Mouse (Mus musculus): ENCODE results near the gene Ezr. TPM values are rescaled to one million over a fixed set of nuclear protein-coding genes. Genes with fewer than 3 reads are reported as not detected.

Ezr gene
- total and polyA plus RNA-seq, 2 experiments from 2014 or later: 45.4 to 60.2 TPM

DNA sequence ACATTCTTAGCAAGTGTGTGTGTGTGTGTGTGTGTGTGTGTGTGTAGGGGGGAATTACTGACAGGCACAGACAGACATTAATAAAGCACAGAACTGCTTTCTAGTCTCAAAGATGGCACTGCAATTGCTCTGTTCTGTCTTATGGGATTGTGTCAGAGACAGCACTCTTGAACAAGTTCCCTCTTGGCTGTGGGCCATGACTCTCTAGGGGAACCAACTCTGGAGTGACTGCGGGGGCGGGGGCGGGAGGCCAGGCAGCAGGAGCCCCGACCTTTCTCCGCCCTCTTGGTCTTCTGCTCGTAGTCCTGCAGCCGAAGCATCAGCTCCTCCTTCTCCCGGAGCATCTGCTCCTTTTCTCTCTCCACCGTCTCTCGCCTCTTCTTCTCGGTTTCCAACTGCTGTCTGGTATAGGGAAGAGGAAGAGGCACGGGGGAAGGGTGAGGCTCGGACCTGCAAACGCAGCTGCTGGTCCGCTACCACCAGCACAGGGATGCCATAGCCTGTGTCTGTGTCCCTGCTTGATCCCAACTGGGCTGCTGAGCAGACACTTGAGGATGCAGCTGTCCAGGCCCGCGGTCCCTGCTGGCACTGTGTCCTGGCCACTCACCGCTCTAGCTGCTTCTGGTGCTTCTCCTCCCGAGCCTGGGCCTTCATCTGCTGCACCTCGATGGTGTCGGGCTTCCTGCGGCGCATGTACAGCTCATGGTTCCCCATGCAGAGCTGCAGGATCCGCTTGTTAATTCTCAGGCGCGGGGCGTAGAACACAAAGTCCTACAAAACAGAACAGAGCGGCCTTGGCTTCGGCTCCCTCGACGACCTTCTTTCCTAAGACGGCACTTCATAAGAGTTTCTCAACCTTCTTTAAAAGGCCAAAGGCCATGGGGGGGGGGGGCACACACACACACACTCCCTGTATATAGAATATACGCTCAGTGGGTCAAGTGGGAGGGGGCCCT, 40.2 kb downstream of the Ezr start:
- no peaks in the 10 kb centered on the region for H3K36me3 ChIP-seq (ENCODE audit: insufficient read depth)
- H3K9me3 ChIP-seq (ENCODE audit: low read length): no peaks in the 10 kb centered on the region
- no peak for TF ChIP-seq CTCF (IDR thresholded peaks at IDR 0.05; ENCODE audit: low read depth)
- H3K27me3 ChIP-seq (ENCODE audit: insufficient read depth, low read length): no peaks in the 10 kb centered on the region
- no peak overlapping the region for H3K9ac ChIP-seq
- H3K4me2 ChIP-seq (ENCODE audit: low read depth): no peak overlapping the region
- no peak overlapping the region for H3K4me3 ChIP-seq (ENCODE audit: low read depth, low read length)
- ATAC-seq: no peak; the same call in 1 of the 2 replicates
- H3K27ac ChIP-seq (ENCODE audit: low read depth, low read length): 0 out of 2 replicates have a peak overlapping the region, but pooled peaks have one; percentile 29
- WGBS: 68% methylated on average over 31 of the region's 33 CpGs
- H3K4me1 ChIP-seq (ENCODE audit: insufficient read depth): 0 out of 2 replicates have a peak, but pooled peaks cover 6% of the 10 kb centered on the region
- DNase-seq: peak; percentile 32

DNA sequence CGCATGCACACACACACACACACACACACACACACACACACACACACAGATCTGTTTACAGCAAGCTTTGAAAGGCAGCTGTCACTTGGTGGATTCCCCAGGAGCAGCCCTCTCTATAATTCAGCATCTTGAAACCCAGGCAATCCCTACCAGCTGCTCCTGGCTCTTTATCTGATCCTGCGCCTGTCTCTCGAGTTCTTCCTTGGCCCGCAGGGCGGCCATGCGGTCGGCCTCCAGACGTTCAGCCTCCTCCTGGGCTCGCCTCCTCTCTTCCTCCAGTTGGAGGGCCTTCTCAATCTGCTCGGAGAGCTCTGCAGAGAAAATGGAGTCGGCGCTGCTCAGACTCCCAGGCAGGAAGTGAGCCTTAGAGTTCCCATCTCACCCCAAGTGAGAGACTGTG, 41.3 kb downstream of the Ezr start:
- Histone ChIP-seq H3K4me2 (ENCODE audit: low read depth) (no peak overlapping the region), H3K4me1 (ENCODE audit: insufficient read depth) (0 out of 2 replicates have a peak, but pooled peaks cover 10% of the 10 kb centered on the region), H3K9me3 (ENCODE audit: low read length) (no peaks in the 10 kb centered on the region), H3K4me3 (ENCODE audit: low read depth, low read length) (no peak overlapping the region), H3K27me3 (ENCODE audit: insufficient read depth, low read length) (no peaks in the 10 kb centered on the region), H3K9ac (no peak overlapping the region), H3K36me3 (ENCODE audit: insufficient read depth) (no peaks in the 10 kb centered on the region), H3K27ac (ENCODE audit: low read depth, low read length) (no peak overlapping the region)
- peak; percentile 47; the same call in 1 of the 2 replicates for ATAC-seq
- WGBS: 67% methylated on average over 12 of the region's 12 CpGs
- TF ChIP-seq CTCF (IDR thresholded peaks at IDR 0.05; ENCODE audit: low read depth): no peak
- peak; percentile 52 for DNase-seq

- Histone ChIP-seq H3K9ac (no peak overlapping the region), H3K4me1 (ENCODE audit: insufficient read depth) (0 out of 2 replicates have a peak, but pooled peaks cover 10% of the 10 kb centered on the region), H3K4me2 (ENCODE audit: low read depth) (no peak overlapping the region), H3K36me3 (ENCODE audit: insufficient read depth) (no peaks in the 10 kb centered on the region), H3K4me3 (ENCODE audit: low read depth, low read length) (no peak overlapping the region), H3K9me3 (ENCODE audit: low read length) (no peaks in the 10 kb centered on the region), H3K27me3 (ENCODE audit: insufficient read depth, low read length) (no peaks in the 10 kb centered on the region), H3K27ac (ENCODE audit: low read depth, low read length) (no peak overlapping the region)
- ATAC-seq (no peak), DNase-seq (no peak)
- WGBS: 75% methylated on average over 19 of the region's 19 CpGs
- TF ChIP-seq CTCF (IDR thresholded peaks at IDR 0.05; ENCODE audit: low read depth): no peak
These were observed 42.0 kb downstream of the Ezr start for GRCm38 (mm10) chr17:6740331-6741170.

- DNase-seq (no peak), ATAC-seq (no peak)
- Histone ChIP-seq H3K27ac (ENCODE audit: low read depth, low read length) (no peak overlapping the region), H3K27me3 (ENCODE audit: insufficient read depth, low read length) (no peaks in the 10 kb centered on the region), H3K36me3 (ENCODE audit: insufficient read depth) (no peaks in the 10 kb centered on the region), H3K4me3 (ENCODE audit: low read depth, low read length) (no peak overlapping the region), H3K9me3 (ENCODE audit: low read length) (no peaks in the 10 kb centered on the region), H3K9ac (no peak overlapping the region), H3K4me2 (ENCODE audit: low read depth) (no peak overlapping the region), H3K4me1 (ENCODE audit: insufficient read depth) (0 out of 2 replicates have a peak, but pooled peaks cover 10% of the 10 kb centered on the region)
- no peak for TF ChIP-seq CTCF (IDR thresholded peaks at IDR 0.05; ENCODE audit: low read depth)
- 91% methylated on average over 15 of the region's 15 CpGs for WGBS
These were observed 42.8 kb downstream of the Ezr start for GRCm38 (mm10) chr17:6739756-6740155.

- no peak for TF ChIP-seq CTCF (IDR thresholded peaks at IDR 0.05; ENCODE audit: low read depth)
- ATAC-seq (no peak), DNase-seq (no peak)
- Histone ChIP-seq H3K9me3 (ENCODE audit: low read length) (no peaks in the 10 kb centered on the region), H3K27me3 (ENCODE audit: insufficient read depth, low read length) (no peaks in the 10 kb centered on the region), H3K4me2 (ENCODE audit: low read depth) (no peak overlapping the region), H3K4me3 (ENCODE audit: low read depth, low read length) (no peak overlapping the region), H3K27ac (ENCODE audit: low read depth, low read length) (no peak overlapping the region), H3K36me3 (ENCODE audit: insufficient read depth) (no peaks in the 10 kb centered on the region), H3K9ac (no peak overlapping the region), H3K4me1 (ENCODE audit: insufficient read depth) (0 out of 2 replicates have a peak, but pooled peaks cover 10% of the 10 kb centered on the region)
- WGBS: 93% methylated on average over 13 of the region's 13 CpGs
These were observed 43.3 kb downstream of the Ezr start for GRCm38 (mm10) chr17:6739266-6739665.

DNA sequence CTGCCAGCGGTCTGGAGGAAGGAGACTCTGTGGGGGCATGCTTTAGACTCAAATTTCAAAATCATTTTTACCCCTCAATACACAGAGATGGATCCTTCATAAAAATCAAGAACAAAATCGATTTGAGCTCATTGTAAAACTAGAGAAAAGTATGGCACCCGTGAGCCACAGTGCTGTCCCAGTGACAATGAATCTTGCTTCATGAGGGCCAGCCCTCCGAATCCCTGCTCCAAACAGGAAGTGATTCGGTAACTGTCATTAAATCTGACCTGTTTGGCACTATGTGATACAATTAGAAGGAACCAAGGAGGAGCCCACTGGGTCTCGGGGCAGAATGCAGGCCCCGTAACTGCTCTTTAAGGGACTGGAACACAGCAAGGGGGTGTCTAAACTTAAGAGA, 43.7 kb downstream of the Ezr start:
- no peak overlapping the region for H3K27ac ChIP-seq (ENCODE audit: low read depth, low read length)

More for the DNA sequence above, 43.7 kb downstream of the Ezr start:
- H3K4me2 ChIP-seq (ENCODE audit: low read depth): no peak overlapping the region
- no peaks in the 10 kb centered on the region for H3K9me3 ChIP-seq (ENCODE audit: low read length)
- DNase-seq (no peak), ATAC-seq (no peak)
- no peaks in the 10 kb centered on the region for H3K36me3 ChIP-seq (ENCODE audit: insufficient read depth)
- H3K27me3 ChIP-seq (ENCODE audit: insufficient read depth, low read length): no peaks in the 10 kb centered on the region
- no peak for TF ChIP-seq CTCF (IDR thresholded peaks at IDR 0.05; ENCODE audit: low read depth)
- no peak overlapping the region for H3K4me3 ChIP-seq (ENCODE audit: low read depth, low read length)
- H3K4me1 ChIP-seq (ENCODE audit: insufficient read depth): 0 out of 2 replicates have a peak, but pooled peaks cover 10% of the 10 kb centered on the region
- WGBS: 89% methylated on average over 7 of the region's 7 CpGs
- H3K9ac ChIP-seq: no peak overlapping the region
